Mouse (Mus musculus): ENCODE data around the gene Dnase1l2. TPM values are rescaled to one million over a fixed set of nuclear protein-coding genes. Genes with fewer than 3 reads are reported as not detected.

The Dnase1l2 gene
- polyA plus RNA-seq, 1 experiment from 2014 or later: 0.73 TPM

DNA sequence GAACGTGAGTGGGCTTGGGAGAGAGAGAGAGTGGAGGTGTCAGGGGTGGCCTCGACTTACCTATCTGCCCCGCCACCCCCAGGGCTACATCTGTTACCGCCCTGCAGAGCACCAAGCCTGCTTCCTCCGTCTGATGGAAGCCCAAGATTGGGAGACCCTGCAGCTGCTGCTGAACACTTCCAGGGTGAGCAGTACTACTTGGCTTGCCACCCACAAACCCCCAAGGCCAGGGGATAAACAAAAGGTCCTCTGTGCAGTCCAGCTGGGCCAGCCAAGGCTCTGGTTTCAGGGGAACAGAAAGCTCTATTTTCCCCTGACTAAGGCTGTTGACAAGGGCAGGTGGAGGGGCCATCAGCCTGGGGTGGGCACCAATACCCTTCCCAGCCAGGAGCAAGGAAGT, 31.7 kb upstream of the Dnase1l2 start:
- WGBS: 79% methylated on average over 5 of the region's 5 CpGs
- no peak overlapping the region for H3K9ac ChIP-seq (ENCODE audit: low read depth, low read length)
- peaks cover 40% of the 10 kb centered on the region for H3K36me3 ChIP-seq (ENCODE audit: control insufficient read depth, insufficient read depth)
- TF ChIP-seq CTCF (IDR thresholded peaks at IDR 0.05; ENCODE audit: low read depth): no peak
- no peak overlapping the region for H3K4me3 ChIP-seq (ENCODE audit: low read depth, low read length)
- H3K4me2 ChIP-seq (replicated peaks; ENCODE audit: low read depth): no peak overlapping the region
- no peaks in the 10 kb centered on the region for H3K27me3 ChIP-seq (replicated peaks; ENCODE audit: control insufficient read depth, insufficient read depth, low read length)
- H3K27ac ChIP-seq (ENCODE audit: low read depth, low read length): peak overlapping the region; percentile 86; the same call in 1 of the 2 replicates
- no peak for ATAC-seq
- no peaks in the 10 kb centered on the region for H3K9me3 ChIP-seq (ENCODE audit: control insufficient read depth)
- H3K4me1 ChIP-seq (replicated peaks; ENCODE audit: control insufficient read depth, insufficient read depth, low read length): peaks cover 8% of the 10 kb centered on the region

GRCm38 (mm10) chr17:24473612-24474275, 30.8 kb upstream of the Dnase1l2 start, which contains the start of gene Bricd5:
TSS of gene Bricd5 (plus strand) at chr17:24473884.
- H3K4me3 ChIP-seq (ENCODE audit: low read depth, low read length): no peak within 1 kb of the TSS
- no peaks in the 10 kb centered on the region for H3K27me3 ChIP-seq (replicated peaks; ENCODE audit: control insufficient read depth, insufficient read depth, low read length)
- ATAC-seq: no peak
- peak within 1 kb of the TSS; percentile 86 for H3K27ac ChIP-seq (ENCODE audit: low read depth, low read length)
- H3K9ac ChIP-seq (ENCODE audit: low read depth, low read length): peak within 1 kb of the TSS; percentile 37
- H3K4me1 ChIP-seq (replicated peaks; ENCODE audit: control insufficient read depth, insufficient read depth, low read length): peaks cover 8% of the 10 kb centered on the region
- 69% methylated on average over 6 of the region's 6 CpGs for WGBS
- H3K4me2 ChIP-seq (replicated peaks; ENCODE audit: low read depth): peak within 1 kb of the TSS; percentile 99
- TF ChIP-seq CTCF (IDR thresholded peaks at IDR 0.05; ENCODE audit: low read depth): no peak
- no peaks in the 10 kb centered on the region for H3K9me3 ChIP-seq (ENCODE audit: control insufficient read depth)
- peaks cover 40% of the 10 kb centered on the region for H3K36me3 ChIP-seq (ENCODE audit: control insufficient read depth, insufficient read depth)

DNA sequence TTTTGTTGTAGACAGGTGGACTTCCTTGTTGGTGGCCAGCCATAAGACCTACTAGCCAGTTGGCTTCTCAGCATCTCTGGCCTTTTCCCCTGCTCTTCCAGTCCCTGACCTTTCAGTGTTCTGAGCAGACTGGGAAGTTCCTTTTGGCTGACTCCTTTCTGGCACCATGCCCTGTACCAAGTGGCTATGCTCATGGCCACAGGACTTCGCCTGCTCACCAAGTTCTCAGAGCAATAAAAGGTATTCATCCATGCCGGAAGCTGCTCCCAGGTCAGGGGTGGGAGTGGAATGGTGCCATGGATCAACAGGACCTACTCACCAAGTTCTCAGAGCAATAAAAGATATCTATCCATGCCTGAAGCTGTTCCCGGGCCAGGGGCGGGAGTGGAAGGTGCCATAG, 29.6 kb upstream of the Dnase1l2 start:
- peak; percentile 53 for ATAC-seq

DNA sequence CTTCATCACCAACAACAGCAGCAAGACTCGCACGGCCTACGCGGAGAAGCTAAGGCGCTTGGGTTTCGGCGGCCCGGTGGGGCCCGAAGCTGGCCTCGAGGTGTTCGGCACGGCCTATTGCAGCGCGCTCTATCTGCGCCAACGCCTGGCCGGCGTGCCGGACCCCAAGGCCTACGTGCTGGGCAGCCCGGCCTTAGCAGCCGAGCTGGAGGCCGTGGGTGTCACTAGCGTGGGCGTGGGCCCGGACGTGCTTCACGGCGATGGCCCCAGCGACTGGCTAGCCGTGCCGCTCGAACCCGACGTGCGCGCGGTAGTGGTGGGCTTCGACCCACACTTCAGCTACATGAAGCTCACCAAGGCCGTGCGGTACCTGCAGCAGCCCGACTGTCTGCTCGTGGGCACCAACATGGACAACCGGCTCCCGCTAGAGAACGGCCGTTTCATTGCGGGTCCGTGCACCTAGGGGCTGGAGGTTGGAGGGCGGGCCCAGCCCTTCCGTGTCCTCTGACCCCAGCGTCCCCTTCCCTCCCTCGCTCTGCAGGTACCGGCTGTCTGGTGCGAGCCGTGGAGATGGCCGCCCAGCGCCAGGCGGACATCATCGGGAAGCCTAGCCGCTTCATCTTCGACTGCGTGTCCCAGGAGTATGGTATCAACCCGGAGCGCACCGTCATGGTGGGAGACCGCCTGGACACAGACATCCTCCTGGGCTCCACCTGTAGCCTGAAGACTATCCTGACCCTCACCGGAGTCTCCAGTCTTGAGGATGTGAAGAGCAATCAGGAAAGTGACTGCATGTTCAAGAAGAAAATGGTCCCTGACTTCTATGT, 28.0 kb upstream of the Dnase1l2 start:
- Histone ChIP-seq H3K9ac (ENCODE audit: low read depth, low read length) (peak overlapping the region; percentile 93), H3K4me2 (replicated peaks; ENCODE audit: low read depth) (peak overlapping the region; percentile 99), H3K36me3 (ENCODE audit: control insufficient read depth, insufficient read depth) (peaks cover 21% of the 10 kb centered on the region), H3K27ac (ENCODE audit: low read depth, low read length) (peak overlapping the region; percentile 94), H3K4me1 (replicated peaks; ENCODE audit: control insufficient read depth, insufficient read depth, low read length) (no peaks in the 10 kb centered on the region), H3K4me3 (ENCODE audit: low read depth, low read length) (peak overlapping the region; percentile 80), H3K9me3 (ENCODE audit: control insufficient read depth) (no peaks in the 10 kb centered on the region), H3K27me3 (replicated peaks; ENCODE audit: control insufficient read depth, insufficient read depth, low read length) (no peaks in the 10 kb centered on the region)
- ATAC-seq: 0 out of 2 replicates have a peak, but pooled peaks have one; percentile 1
- WGBS: under 1% methylated on average over 68 of the region's 68 CpGs
- no peak for TF ChIP-seq CTCF (IDR thresholded peaks at IDR 0.05; ENCODE audit: low read depth)

More for the DNA sequence above, 29.6 kb upstream of the Dnase1l2 start:
- Histone ChIP-seq H3K9ac (ENCODE audit: low read depth, low read length) (peak overlapping the region; percentile 37), H3K36me3 (ENCODE audit: control insufficient read depth, insufficient read depth) (peaks cover 37% of the 10 kb centered on the region), H3K27ac (ENCODE audit: low read depth, low read length) (peak overlapping the region; percentile 86), H3K4me3 (ENCODE audit: low read depth, low read length) (no peak overlapping the region), H3K27me3 (replicated peaks; ENCODE audit: control insufficient read depth, insufficient read depth, low read length) (no peaks in the 10 kb centered on the region), H3K4me2 (replicated peaks; ENCODE audit: low read depth) (peak overlapping the region; percentile 99), H3K9me3 (ENCODE audit: control insufficient read depth) (no peaks in the 10 kb centered on the region), H3K4me1 (replicated peaks; ENCODE audit: control insufficient read depth, insufficient read depth, low read length) (peaks cover under 1% of the 10 kb centered on the region; the same call in 1 of the 2 replicates)
- TF ChIP-seq CTCF (IDR thresholded peaks at IDR 0.05; ENCODE audit: low read depth): no peak
- 33% methylated on average over 4 of the region's 4 CpGs for WGBS

DNA sequence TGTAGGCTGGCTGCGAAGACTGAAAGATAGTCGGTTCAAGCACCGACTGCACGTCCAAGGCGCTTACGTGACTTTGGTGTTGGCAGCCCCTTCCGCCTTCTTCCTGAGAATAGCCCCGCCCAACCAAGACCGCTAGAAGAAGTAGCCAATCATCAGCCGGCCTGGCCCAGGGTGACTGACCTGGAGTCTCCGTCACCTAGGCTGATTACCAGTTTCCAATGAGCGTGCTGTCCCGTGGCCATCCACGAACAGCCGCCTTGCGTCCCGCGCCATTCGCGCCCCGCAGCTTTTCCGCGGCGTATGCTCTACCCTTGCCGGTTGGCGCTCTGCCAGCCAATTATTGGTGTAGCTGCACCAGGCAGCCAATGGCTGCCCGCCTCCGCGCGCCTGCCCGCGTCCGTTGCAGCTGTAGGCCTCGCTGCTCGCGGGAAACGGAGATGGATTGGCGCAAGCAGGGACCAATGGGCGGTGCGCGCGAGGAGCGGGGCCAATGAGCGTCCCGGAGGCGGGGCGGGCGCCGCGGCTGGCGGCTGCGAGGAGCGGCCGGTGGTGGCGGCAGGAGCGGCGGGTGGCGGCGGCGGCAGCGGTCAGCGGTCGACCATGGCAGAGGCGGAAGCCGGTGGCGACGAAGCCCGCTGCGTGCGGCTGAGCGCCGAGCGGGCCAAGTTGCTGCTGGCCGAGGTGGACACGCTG, 27.2 kb upstream of the Dnase1l2 start, which contains the start of the genes E4f1 and Pgp:
Gene E4f1 (minus strand): TSS at position 404 of the 693 bp plus-strand sequence.
Gene Pgp (plus strand): TSS at position 483 of the 693 bp plus-strand sequence.
- H3K9me3 ChIP-seq (ENCODE audit: control insufficient read depth): no peaks in the 10 kb centered on the region
- WGBS: under 1% methylated on average over 71 of the region's 75 CpGs
- H3K27me3 ChIP-seq (replicated peaks; ENCODE audit: control insufficient read depth, insufficient read depth, low read length): no peaks in the 10 kb centered on the region
- no peak for TF ChIP-seq CTCF (IDR thresholded peaks at IDR 0.05; ENCODE audit: low read depth)
- H3K4me2 ChIP-seq (replicated peaks; ENCODE audit: low read depth): peak within 1 kb of the TSS; percentile 99
- H3K36me3 ChIP-seq (ENCODE audit: control insufficient read depth, insufficient read depth): peaks cover 12% of the 10 kb centered on the region
- peak within 1 kb of the TSS; percentile 93 for H3K9ac ChIP-seq (ENCODE audit: low read depth, low read length)
- ATAC-seq: peak; percentile 94
- peak within 1 kb of the TSS; percentile 80 for H3K4me3 ChIP-seq (ENCODE audit: low read depth, low read length)
- peak within 1 kb of the TSS; percentile 94 for H3K27ac ChIP-seq (ENCODE audit: low read depth, low read length)
- H3K4me1 ChIP-seq (replicated peaks; ENCODE audit: control insufficient read depth, insufficient read depth, low read length): no peaks in the 10 kb centered on the region
